Mouse (Mus musculus): ENCODE data around the gene Scyl2. TPM values are rescaled to one million over a fixed set of nuclear protein-coding genes. Genes with fewer than 3 reads are reported as not detected.

Gene Scyl2
- polyA plus RNA-seq, 1 experiment, result 25.7 TPM

GRCm38 (mm10) chr10:89626714-89627113 lies 59.4 kb downstream of the Scyl2 start:
- Histone ChIP-seq H3K27ac (ENCODE audit: insufficient read depth, low read length) (no peak overlapping the region), H3K4me3 (ENCODE audit: insufficient read depth, low read length) (no peak overlapping the region), H3K4me1 (ENCODE audit: control insufficient read depth, insufficient read depth, low read length) (no peaks in the 10 kb centered on the region)
- TF ChIP-seq CTCF (IDR thresholded peaks at IDR 0.05; ENCODE audit: extremely low read depth, insufficient read depth, low read length) (no peak), POLR2A (IDR thresholded peaks at IDR 0.05; ENCODE audit: extremely low read depth, insufficient read depth, low read length) (no peak)

DNA sequence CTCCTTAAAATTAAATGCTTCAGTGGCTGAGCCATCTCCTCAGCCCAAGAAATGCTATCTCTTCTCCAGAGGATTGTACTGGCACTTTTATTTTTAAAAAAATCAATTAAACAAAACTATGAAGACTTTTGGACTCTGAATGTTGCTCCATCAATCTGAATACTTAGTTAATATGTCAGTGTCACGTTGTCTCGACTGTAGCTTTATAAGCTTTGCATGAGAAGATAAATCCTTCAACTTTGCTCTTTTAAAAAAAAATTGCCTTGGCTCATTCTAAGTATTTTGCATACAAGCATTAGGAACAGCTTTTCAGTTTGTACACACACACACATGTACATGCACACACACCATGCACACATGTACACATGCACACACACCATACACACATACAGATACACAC lies 61.9 kb downstream of the Scyl2 start:
- Histone ChIP-seq H3K4me1 (ENCODE audit: control insufficient read depth, insufficient read depth, low read length) (no peaks in the 10 kb centered on the region), H3K4me3 (ENCODE audit: insufficient read depth, low read length) (no peak overlapping the region), H3K27ac (ENCODE audit: insufficient read depth, low read length) (no peak overlapping the region)
- no peak for TF ChIP-seq POLR2A (IDR thresholded peaks at IDR 0.05; ENCODE audit: extremely low read depth, insufficient read depth, low read length)
- no peak for TF ChIP-seq CTCF (IDR thresholded peaks at IDR 0.05; ENCODE audit: extremely low read depth, insufficient read depth, low read length)

DNA sequence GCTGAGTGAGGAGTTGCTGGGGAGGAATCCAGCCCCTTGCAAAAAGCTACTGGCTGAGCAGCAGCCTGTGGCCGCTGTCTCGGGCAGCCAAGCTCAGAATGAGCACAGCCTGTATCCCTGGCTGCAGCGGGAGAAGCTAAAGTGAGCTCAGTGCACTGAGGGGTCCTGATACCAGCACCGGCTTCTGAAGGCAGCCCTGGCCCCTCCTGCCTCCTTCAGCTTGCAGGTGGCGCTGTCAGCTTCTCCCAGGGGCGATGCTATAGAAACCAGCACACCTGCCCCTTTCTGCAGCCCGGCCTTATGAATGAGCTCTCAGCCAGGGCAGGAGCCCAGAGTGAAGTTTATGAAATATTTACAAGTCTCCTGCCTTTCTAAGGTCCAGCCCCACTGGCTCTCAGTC lies 65.0 kb downstream of the Scyl2 start, which contains the start of gene Slc17a8:
Slc17a8 (minus strand) TSS at position 125 of the 400 bp plus-strand sequence.
- Histone ChIP-seq H3K27ac (ENCODE audit: insufficient read depth, low read length) (no peak within 1 kb of the TSS), H3K4me1 (ENCODE audit: control insufficient read depth, insufficient read depth, low read length) (no peaks in the 10 kb centered on the region), H3K4me3 (ENCODE audit: insufficient read depth, low read length) (no peak within 1 kb of the TSS)
- no peak for TF ChIP-seq CTCF (IDR thresholded peaks at IDR 0.05; ENCODE audit: extremely low read depth, insufficient read depth, low read length)
- no peak for TF ChIP-seq POLR2A (IDR thresholded peaks at IDR 0.05; ENCODE audit: extremely low read depth, insufficient read depth, low read length)

- no peaks in the 10 kb centered on the region for H3K4me1 ChIP-seq (ENCODE audit: control insufficient read depth, insufficient read depth, low read length)
- TF ChIP-seq POLR2A (IDR thresholded peaks at IDR 0.05; ENCODE audit: extremely low read depth, insufficient read depth, low read length) (no peak), CTCF (IDR thresholded peaks at IDR 0.05; ENCODE audit: extremely low read depth, insufficient read depth, low read length) (no peak)
- H3K4me3 ChIP-seq (ENCODE audit: insufficient read depth, low read length), result no peak overlapping the region
- H3K27ac ChIP-seq (ENCODE audit: insufficient read depth, low read length), result no peak overlapping the region
These were observed 86.8 kb downstream of the Scyl2 start for GRCm38 (mm10) chr10:89599311-89599710.

DNA sequence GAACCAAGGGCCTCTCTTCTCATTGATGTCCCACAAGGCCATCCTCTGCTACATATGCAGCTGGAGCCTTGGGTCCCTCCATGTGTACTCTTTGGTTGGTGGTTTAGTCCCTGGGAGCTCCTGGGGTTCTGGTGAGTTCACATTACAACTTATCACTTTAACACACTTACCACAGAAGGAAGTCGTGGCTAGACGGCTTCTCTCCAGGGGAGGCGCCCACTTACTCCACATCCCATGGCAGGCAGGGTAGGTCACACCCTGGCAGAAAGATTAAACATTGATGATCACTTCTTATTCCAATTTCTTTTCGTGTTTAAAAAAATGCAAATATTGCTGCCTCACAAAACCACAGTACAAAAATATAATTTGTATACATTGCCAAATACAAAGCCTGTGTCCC lies 88.8 kb downstream of the Scyl2 start:
- H3K4me1 ChIP-seq (ENCODE audit: control insufficient read depth, insufficient read depth, low read length), result no peaks in the 10 kb centered on the region
- no peak for TF ChIP-seq POLR2A (IDR thresholded peaks at IDR 0.05; ENCODE audit: extremely low read depth, insufficient read depth, low read length)
- TF ChIP-seq CTCF (IDR thresholded peaks at IDR 0.05; ENCODE audit: extremely low read depth, insufficient read depth, low read length), result no peak
- no peak overlapping the region for H3K4me3 ChIP-seq (ENCODE audit: insufficient read depth, low read length)
- no peak overlapping the region for H3K27ac ChIP-seq (ENCODE audit: insufficient read depth, low read length)

DNA sequence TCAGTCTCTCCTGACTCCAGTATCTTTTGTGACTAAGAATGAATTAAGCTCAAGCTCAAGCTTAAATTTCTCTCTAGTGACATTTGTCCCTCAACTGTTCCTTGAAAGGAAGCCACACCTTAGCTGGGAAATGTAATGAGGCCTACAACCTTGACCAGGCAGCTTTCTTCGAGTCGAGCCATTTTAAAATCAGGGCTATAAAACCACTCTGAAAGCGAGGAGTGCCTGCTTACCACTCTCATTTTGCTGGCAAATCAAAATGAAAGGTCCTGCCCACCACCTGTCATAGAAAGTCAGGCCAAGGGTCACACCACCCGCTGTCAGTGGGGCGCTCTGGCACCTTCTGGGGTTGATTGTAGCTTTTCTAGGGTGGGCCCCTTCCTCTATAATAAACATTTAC lies 90.2 kb downstream of the Scyl2 start:
- Histone ChIP-seq H3K27ac (ENCODE audit: insufficient read depth, low read length) (no peak overlapping the region), H3K4me3 (ENCODE audit: insufficient read depth, low read length) (no peak overlapping the region), H3K4me1 (ENCODE audit: control insufficient read depth, insufficient read depth, low read length) (no peaks in the 10 kb centered on the region)
- no peak for TF ChIP-seq POLR2A (IDR thresholded peaks at IDR 0.05; ENCODE audit: extremely low read depth, insufficient read depth, low read length)
- no peak for TF ChIP-seq CTCF (IDR thresholded peaks at IDR 0.05; ENCODE audit: extremely low read depth, insufficient read depth, low read length)

DNA sequence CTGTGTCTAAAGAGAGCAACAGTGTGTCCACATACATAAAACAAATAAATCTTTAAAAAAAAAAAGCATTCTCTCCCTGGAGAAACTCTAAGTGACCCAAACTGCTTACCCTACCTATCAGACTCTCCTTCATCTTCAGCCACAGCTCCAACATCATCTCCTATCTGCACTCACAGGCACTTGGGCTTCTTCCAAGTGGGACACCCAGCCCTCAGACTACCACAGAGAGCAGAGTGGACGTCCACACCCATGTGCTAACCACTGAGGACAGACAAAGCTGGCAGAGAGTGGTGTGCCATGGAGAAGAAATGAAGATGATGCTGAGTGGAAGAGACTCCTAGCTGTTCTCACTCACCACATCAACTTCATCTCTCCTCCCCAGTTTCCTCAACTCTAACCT lies 90.6 kb downstream of the Scyl2 start:
- Histone ChIP-seq H3K4me3 (ENCODE audit: insufficient read depth, low read length) (no peak overlapping the region), H3K4me1 (ENCODE audit: control insufficient read depth, insufficient read depth, low read length) (no peaks in the 10 kb centered on the region), H3K27ac (ENCODE audit: insufficient read depth, low read length) (no peak overlapping the region)
- no peak for TF ChIP-seq CTCF (IDR thresholded peaks at IDR 0.05; ENCODE audit: extremely low read depth, insufficient read depth, low read length)

GRCm38 (mm10) chr10:89594309-89594708 lies 91.8 kb downstream of the Scyl2 start:
- no peak for TF ChIP-seq CTCF (IDR thresholded peaks at IDR 0.05; ENCODE audit: extremely low read depth, insufficient read depth, low read length)
- TF ChIP-seq POLR2A (IDR thresholded peaks at IDR 0.05; ENCODE audit: extremely low read depth, insufficient read depth, low read length), result no peak
- H3K27ac ChIP-seq (ENCODE audit: insufficient read depth, low read length), result no peak overlapping the region
- no peaks in the 10 kb centered on the region for H3K4me1 ChIP-seq (ENCODE audit: control insufficient read depth, insufficient read depth, low read length)
- H3K4me3 ChIP-seq (ENCODE audit: insufficient read depth, low read length), result no peak overlapping the region

GRCm38 (mm10) chr10:89592797-89593196 lies 93.3 kb downstream of the Scyl2 start:
- TF ChIP-seq POLR2A (IDR thresholded peaks at IDR 0.05; ENCODE audit: extremely low read depth, insufficient read depth, low read length), result no peak
- no peak for TF ChIP-seq CTCF (IDR thresholded peaks at IDR 0.05; ENCODE audit: extremely low read depth, insufficient read depth, low read length)
- H3K4me3 ChIP-seq (ENCODE audit: insufficient read depth, low read length), result no peak overlapping the region
- no peak overlapping the region for H3K27ac ChIP-seq (ENCODE audit: insufficient read depth, low read length)
- H3K4me1 ChIP-seq (ENCODE audit: control insufficient read depth, insufficient read depth, low read length), result no peaks in the 10 kb centered on the region

DNA sequence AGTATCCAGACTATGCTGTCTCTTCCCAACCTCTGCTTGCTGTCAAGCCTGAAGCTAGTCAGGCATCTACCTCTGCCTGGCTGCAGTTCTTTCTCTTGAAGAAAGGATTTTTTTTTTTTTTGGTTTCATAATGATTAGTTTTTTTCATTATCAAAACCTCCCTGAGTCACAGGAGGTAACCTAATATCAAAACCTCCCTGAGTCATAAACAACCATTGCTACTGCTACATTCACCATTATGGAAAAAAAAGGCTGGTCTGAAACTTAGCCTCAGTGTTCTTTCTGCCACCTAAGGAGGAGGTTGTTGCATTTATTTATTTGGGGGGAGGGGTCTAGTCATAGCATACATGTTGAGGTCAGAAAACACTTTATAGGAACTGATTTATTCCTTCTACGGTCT lies 96.2 kb downstream of the Scyl2 start:
- Histone ChIP-seq H3K27ac (ENCODE audit: insufficient read depth, low read length) (no peak overlapping the region), H3K4me3 (ENCODE audit: insufficient read depth, low read length) (no peak overlapping the region), H3K4me1 (ENCODE audit: control insufficient read depth, insufficient read depth, low read length) (no peaks in the 10 kb centered on the region)
- TF ChIP-seq CTCF (IDR thresholded peaks at IDR 0.05; ENCODE audit: extremely low read depth, insufficient read depth, low read length) (no peak), POLR2A (IDR thresholded peaks at IDR 0.05; ENCODE audit: extremely low read depth, insufficient read depth, low read length) (no peak)

Other genes starting within 250 kb of the Scyl2 start
- gene Gas2l3, start 242.3 kb downstream of the Scyl2 start, polyA plus RNA-seq (2012; rRNA removed), result 0.78 and 0.88 TPM in 2 replicates
- gene Nr1h4, start 152.7 kb downstream of the Scyl2 start, polyA plus RNA-seq (2012; rRNA removed), result 0.08 and 0.11 TPM in 2 replicates
- gene Slc17a8, start 65.0 kb downstream of the Scyl2 start, polyA plus RNA-seq (2012; rRNA removed), result 0.98 and 1.1 TPM in 2 replicates
- 18.3 and 18.4 TPM in 2 replicates for gene Actr6, start 46.0 kb upstream of the Scyl2 start, polyA plus RNA-seq (2012; rRNA removed)
- gene Uhrf1bp1l, start 58.7 kb upstream of the Scyl2 start, polyA plus RNA-seq (2012; rRNA removed), result 46.6 and 53.1 TPM in 2 replicates
- gene Anks1b, start 187.2 kb upstream of the Scyl2 start, polyA plus RNA-seq (2012; rRNA removed), result 231 and 238 TPM in 2 replicates

Data from cortical plate, adult 2 months (tissue).